ENCODE assay signal across 15 mouse cellular contexts in genomic region chr12:78769031-78769713, GRCm38 (mm10). TPM values are rescaled to one million over a fixed set of nuclear protein-coding genes. Genes with fewer than 3 reads are reported as not detected.
DNase-seq lines count a peak whose midpoint lies in the region; ATAC-seq and TF ChIP-seq lines count a peak whose summit lies in the region.
"Had no signal": no experiment of that assay in that cellular context is flagged by ENCODE, and none has a peak within 500 bp of the region (broad histone marks: within the 10 kb centered on the region; RNA-seq: fewer than 3 reads in every experiment).

No protein-coding gene starts in this region.

- ATAC-seq in heart, postnatal 0 days (ENCODE audit: insufficient read depth, low read depth) = no peak
- ATAC-seq in forebrain, embryonic 11.5 days (replicated peaks; ENCODE audit: low FRiP score) = no peak
- ATAC-seq: forebrain, embryonic 16.5 days had no signal

- H3K27ac ChIP-seq in heart, postnatal 0 days (ENCODE audit: low read depth) = peak overlapping the region; percentile 57
- no peak overlapping the region for H3K27ac ChIP-seq in forebrain, embryonic 11.5 days (ENCODE audit: low read depth, low read length)
- H3K27ac ChIP-seq: embryonic facial prominence, embryonic 15.5 days had no signal

- WGBS in heart, postnatal 0 days = 40% methylated on average over 6 of the region's 6 CpGs
- WGBS in forebrain, embryonic 11.5 days = 81% methylated on average over 6 of the region's 6 CpGs

- no peak for DNase-seq in heart, postnatal 0 days (ENCODE audit: low spot score)
- DNase-seq in heart, postnatal 10 days = no peak
- DNase-seq in urinary bladder, postnatal 14 days (ENCODE audit: low spot score) = peak; percentile 20
- no peak for DNase-seq in urinary bladder, postnatal 25 days (ENCODE audit: low spot score)
- DNase-seq in adrenal gland, postnatal 25 days = peak; percentile 8
- DNase-seq in cerebellum, adult 8-10 months = no peak
- no peak for DNase-seq in forebrain, embryonic 11.5 days (ENCODE audit: low spot score)
- DNase-seq: cerebellum, postnatal 25 days; gastrocnemius, postnatal 14 days; left cerebral cortex, postnatal 4 days; lung, embryonic 14.5 days; right cerebral cortex, postnatal 4 days; thymus, postnatal 25 days had no signal

- H3K4me3 ChIP-seq in heart, postnatal 0 days (ENCODE audit: low read depth, low read length) = no peak overlapping the region
- no peak overlapping the region for H3K4me3 ChIP-seq in forebrain, embryonic 11.5 days (ENCODE audit: low read depth, low read length)
- H3K4me3 ChIP-seq: embryonic facial prominence, embryonic 15.5 days had no signal

- H3K36me3 ChIP-seq in heart, postnatal 0 days (replicated peaks; ENCODE audit: control insufficient read depth, insufficient read depth, low read length) = no peaks in the 10 kb centered on the region
- H3K36me3 ChIP-seq in forebrain, embryonic 11.5 days (ENCODE audit: control insufficient read depth, insufficient read depth, low read length) = no peaks in the 10 kb centered on the region
- H3K36me3 ChIP-seq: embryonic facial prominence, embryonic 15.5 days had no signal

- no peak for TF ChIP-seq EP300 in heart, postnatal 0 days (IDR thresholded peaks at IDR 0.05; ENCODE audit: low read depth)

- no peak overlapping the region for H3K9ac ChIP-seq in heart, postnatal 0 days (replicated peaks; ENCODE audit: low read depth, low read length)
- H3K9ac ChIP-seq in forebrain, embryonic 11.5 days (ENCODE audit: low read length) = no peak overlapping the region
- H3K9ac ChIP-seq: embryonic facial prominence, embryonic 15.5 days; lung, embryonic 14.5 days had no signal

- intact Hi-C loops in heart, postnatal 10 days (cut with DNase I) = no loop called here

- no peak overlapping the region for H3K4me2 ChIP-seq in heart, postnatal 0 days (ENCODE audit: low read depth, low read length)
- H3K4me2 ChIP-seq in forebrain, embryonic 11.5 days (ENCODE audit: low read depth, low read length, severe bottlenecking) = no peak overlapping the region
- H3K4me2 ChIP-seq: embryonic facial prominence, embryonic 15.5 days; lung, embryonic 14.5 days had no signal

- no peak for TF ChIP-seq CTCF in heart, postnatal 0 days (IDR thresholded peaks at IDR 0.05; ENCODE audit: low read depth)

- H3K4me1 ChIP-seq in heart, postnatal 0 days (ENCODE audit: control insufficient read depth, insufficient read depth) = peaks cover 20% of the 10 kb centered on the region
- H3K4me1 ChIP-seq in forebrain, embryonic 11.5 days (replicated peaks; ENCODE audit: control insufficient read depth, insufficient read depth, low read length) = no peaks in the 10 kb centered on the region
- H3K4me1 ChIP-seq: embryonic facial prominence, embryonic 15.5 days had no signal

- H3K9me3 ChIP-seq in heart, postnatal 0 days (replicated peaks; ENCODE audit: control insufficient read depth, low read length) = no peaks in the 10 kb centered on the region
- H3K9me3 ChIP-seq in forebrain, embryonic 11.5 days (ENCODE audit: control insufficient read depth, low read length) = no peaks in the 10 kb centered on the region
- H3K9me3 ChIP-seq: embryonic facial prominence, embryonic 15.5 days had no signal

- no peaks in the 10 kb centered on the region for H3K27me3 ChIP-seq in heart, postnatal 0 days (ENCODE audit: control insufficient read depth, insufficient read depth, low read length)
- H3K27me3 ChIP-seq in forebrain, embryonic 11.5 days (ENCODE audit: control insufficient read depth, insufficient read depth, low read length) = no peaks in the 10 kb centered on the region
- H3K27me3 ChIP-seq: embryonic facial prominence, embryonic 15.5 days had no signal

RNA-seq across cellular contexts. Expression of gene Mpp5, which starts 20.5 kb away (rescaled TPM):
- 10.2 and 15.0 TPM in 2 replicates for total RNA-seq in heart, postnatal 0 days (2014; rRNA removed; ENCODE audit: low replicate concordance)
- 13.2 and 16.5 TPM in 2 replicates for polyA plus RNA-seq in heart, postnatal 0 days (2015; fragmentation: Nextera tagmentation; extraction: Ambion mirVana)
- 10 to 100 TPM; 16.0 to 16.5 TPM for total RNA-seq in heart, postnatal 10 days (2021)
- 32.3 and 36.1 TPM in 2 replicates for total RNA-seq in adrenal gland, postnatal 25 days (2021)
- polyA plus RNA-seq in forebrain, embryonic 11.5 days (2014; fragmentation: Nextera tagmentation; extraction: Ambion mirVana) = 20.4 and 26.5 TPM in 2 replicates

Comparison
In these comparisons a context has a peak if more than half of its experiments do, and no peak if none do; other contexts are left out.
1. DNase-seq: peak in urinary bladder, postnatal 14 days (single experiment) and adrenal gland, postnatal 25 days (single experiment); none in heart, postnatal 0 days (single experiment), heart, postnatal 10 days (0 of 2), urinary bladder, postnatal 25 days (single experiment), cerebellum, adult 8-10 months (single experiment) and forebrain, embryonic 11.5 days (single experiment).